Mouse (Mus musculus): Measurements from ENCODE around the gene Cntnap5b.

DNA sequence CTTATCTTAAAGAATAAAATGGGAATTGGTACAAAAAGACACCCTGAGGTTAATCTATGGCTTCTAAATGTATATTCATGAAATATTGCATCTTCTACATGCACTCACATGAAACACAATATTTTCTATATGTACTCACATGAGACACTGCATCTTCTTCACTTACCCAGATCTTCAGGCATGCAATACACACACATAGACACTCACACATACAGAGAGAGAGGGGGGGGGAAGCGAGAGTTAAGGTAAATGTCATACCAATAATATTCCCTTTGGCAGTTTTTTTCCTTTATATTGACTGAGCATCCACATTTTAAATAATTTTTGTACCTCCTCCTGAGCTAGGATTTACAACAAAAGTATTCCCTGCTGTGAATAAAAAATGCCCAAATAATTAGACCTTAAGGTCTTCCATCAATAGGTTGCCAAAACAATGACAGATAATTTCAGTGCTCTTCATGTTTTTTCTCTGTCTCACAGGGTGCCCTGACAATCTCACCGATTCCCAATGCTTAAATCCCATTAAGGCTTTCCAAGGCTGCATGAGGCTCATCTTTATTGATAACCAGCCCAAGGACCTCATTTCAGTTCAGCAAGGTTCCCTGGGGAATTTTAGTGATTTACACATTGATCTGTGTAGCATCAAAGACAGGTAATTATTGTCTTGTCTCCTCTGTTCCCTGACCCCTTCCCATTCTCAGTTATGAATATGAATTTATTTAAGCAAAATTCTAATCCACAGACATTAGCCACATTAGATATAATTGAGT is 391.2 kb downstream of the Cntnap5b start:
- TF ChIP-seq CTCF (IDR thresholded peaks at IDR 0.05; ENCODE audit: insufficient read depth, low read depth, low read length) (no peak), POLR2A (IDR thresholded peaks at IDR 0.05; ENCODE audit: insufficient read depth, low read depth, low read length) (no peak)
